Mouse (Mus musculus) midbrain, embryonic 10.5 days (tissue): ENCODE measurements around the gene Rnf8. TPM values are rescaled to one million over a fixed set of nuclear protein-coding genes. Genes with fewer than 3 reads are reported as not detected.

ENCODE experiments used
- DNase-seq: peaks from one replicate; pipeline ENCODE4 v3.0.0-alpha.2; 2017; ENCODE audit warnings: low spot score
- H3K27ac ChIP-seq: fragments of 300-500 bp; sonication (generic); replicated peaks from 2 replicates; pipeline ENCODE4 v1.5.1; 2016; ENCODE audit warnings: mild to moderate bottlenecking
- H3K27me3 ChIP-seq: fragments of 300-500 bp; sonication (generic); 2 replicates; pipeline ENCODE4 v1.6.1; 2016; ENCODE audit warnings: low read depth, mild to moderate bottlenecking; ENCODE audit not compliant: poor library complexity, severe bottlenecking
- H3K36me3 ChIP-seq: fragments of 300-500 bp; sonication (generic); 2 replicates; pipeline ENCODE4 v1.6.1; 2016; ENCODE audit warnings: mild to moderate bottlenecking, moderate library complexity
- H3K4me1 ChIP-seq: fragments of 300-500 bp; sonication (generic); 2 replicates; pipeline ENCODE4 v1.6.1; 2016
- H3K4me3 ChIP-seq: fragments of 300-500 bp; sonication (generic); 2 replicates; pipeline ENCODE4 v1.5.1; 2016; ENCODE audit warnings: mild to moderate bottlenecking, moderate library complexity
- H3K9me3 ChIP-seq: fragments of 300-500 bp; sonication (generic); replicated peaks from 2 replicates; pipeline ENCODE4 v1.6.1; 2016; ENCODE audit warnings: mild to moderate bottlenecking
- WGBS: fragments of 180-500 bp; shearing (Covaris S2); methylation state at CpG from one replicate; pipeline ENCODE4 v1.1.7; 2016; 5-methylcytosine and 5-hydroxymethylcytosine counted together
- polyA plus RNA-seq: library from polyadenylated mRNA; unstranded; fragments of >200 nt; fragmentation: Nextera tagmentation; extraction: Ambion mirVana; gene quantifications from 2 replicates; pipeline ENCODE4 v1.2.1, GENCODE M21; 2016

Rnf8 gene
- polyA plus RNA-seq, 1 experiment from 2014 or later, result 116 TPM

- H3K9me3 ChIP-seq, result no peaks in the 10 kb centered on the region
- no peaks in the 10 kb centered on the region for H3K27me3 ChIP-seq
- H3K27ac ChIP-seq, result no peak overlapping the region
- H3K4me3 ChIP-seq, result no peak overlapping the region
- peaks cover 99% of the 10 kb centered on the region for H3K36me3 ChIP-seq
- WGBS, result 90% methylated on average over 8 of the region's 8 CpGs
- DNase-seq, result no peak
- no peaks in the 10 kb centered on the region for H3K4me1 ChIP-seq
Observed at GRCm38 (mm10) chr17:29635492-29635891, 20.9 kb downstream of the Rnf8 start.

DNA sequence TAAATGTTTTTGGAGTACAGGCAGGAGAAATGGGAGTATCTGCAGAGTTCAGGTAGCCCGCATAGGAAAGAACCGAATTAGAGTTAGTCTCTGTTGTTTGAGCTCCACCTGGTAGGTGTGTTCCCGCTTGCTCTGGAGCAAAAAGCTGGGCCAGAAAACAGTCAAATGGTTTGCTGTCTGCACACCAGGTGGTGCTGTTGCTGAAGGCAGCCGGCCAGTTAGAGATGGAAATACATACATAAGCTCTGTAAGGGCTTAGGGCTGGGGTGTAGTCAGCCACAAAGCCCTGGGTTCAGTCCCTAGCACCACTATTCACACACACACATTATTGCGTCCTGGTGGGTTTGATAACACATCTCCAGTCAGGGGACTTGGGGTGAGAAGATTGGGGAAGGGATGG lies 21.5 kb downstream of the Rnf8 start:
- no peak for DNase-seq
- H3K36me3 ChIP-seq, result peaks cover 99% of the 10 kb centered on the region
- 77% methylated on average over 5 of the region's 5 CpGs for WGBS

DNA sequence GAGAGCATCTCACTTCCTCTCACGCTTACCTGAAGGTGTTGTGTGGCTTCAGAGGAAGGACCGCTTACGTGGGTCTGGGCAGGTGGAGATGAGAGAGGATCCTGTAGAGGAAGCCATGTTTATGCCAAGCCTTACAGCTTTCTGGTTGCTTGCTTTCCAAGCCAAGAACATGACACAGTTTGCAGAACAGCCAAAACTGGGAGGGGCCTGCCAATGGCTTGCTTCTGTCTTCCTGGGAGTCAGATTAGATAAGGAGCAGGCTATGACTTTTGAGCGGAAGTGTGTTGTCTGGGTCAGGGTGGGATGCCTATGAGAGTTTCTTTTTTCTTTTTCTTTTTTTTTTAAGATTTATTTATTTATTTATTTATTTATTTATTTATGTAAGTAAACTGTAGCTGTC lies 22.8 kb downstream of the Rnf8 start:
- Histone ChIP-seq H3K9me3 (no peaks in the 10 kb centered on the region), H3K4me3 (no peak overlapping the region), H3K36me3 (peaks cover 99% of the 10 kb centered on the region), H3K27me3 (no peaks in the 10 kb centered on the region), H3K4me1 (no peaks in the 10 kb centered on the region), H3K27ac (no peak overlapping the region)
- WGBS, result 92% methylated on average over 4 of the region's 4 CpGs
- DNase-seq, result no peak

More for the DNA sequence above, 21.5 kb downstream of the Rnf8 start:
- no peaks in the 10 kb centered on the region for H3K4me1 ChIP-seq
- H3K9me3 ChIP-seq, result no peaks in the 10 kb centered on the region
- H3K27me3 ChIP-seq, result no peaks in the 10 kb centered on the region
- no peak overlapping the region for H3K27ac ChIP-seq
- no peak overlapping the region for H3K4me3 ChIP-seq

GRCm38 (mm10) chr17:29637895-29638294 lies 23.3 kb downstream of the Rnf8 start:
- Histone ChIP-seq H3K27me3 (no peaks in the 10 kb centered on the region), H3K27ac (no peak overlapping the region), H3K9me3 (no peaks in the 10 kb centered on the region), H3K4me3 (no peak overlapping the region), H3K4me1 (no peaks in the 10 kb centered on the region), H3K36me3 (peaks cover 99% of the 10 kb centered on the region)
- 87% methylated on average over 8 of the region's 8 CpGs for WGBS
- DNase-seq, result no peak

DNA sequence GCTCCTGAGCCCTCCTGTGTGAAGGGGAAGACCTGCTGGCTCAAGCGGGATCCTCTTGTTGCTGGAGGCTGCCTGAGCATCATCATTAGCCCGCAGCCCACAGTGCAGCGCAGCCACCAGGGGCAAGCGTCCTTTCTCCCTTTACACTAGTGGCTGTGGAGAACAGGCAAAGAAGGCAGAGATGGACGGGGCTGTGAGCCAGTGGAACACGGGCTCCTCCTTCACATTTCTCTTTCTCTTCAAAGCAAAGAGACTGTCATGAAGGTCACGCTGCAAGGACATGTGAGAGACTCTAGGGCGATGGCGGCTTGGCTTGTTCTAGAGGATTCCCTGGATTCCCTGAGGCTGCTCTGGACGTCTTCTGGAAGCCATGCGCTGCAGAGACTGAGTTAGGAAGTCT lies 26.4 kb downstream of the Rnf8 start:
- no peak for DNase-seq
- Histone ChIP-seq H3K9me3 (no peaks in the 10 kb centered on the region), H3K36me3 (peaks cover 78% of the 10 kb centered on the region), H3K27ac (no peak overlapping the region), H3K4me3 (no peak overlapping the region), H3K4me1 (0 out of 2 replicates have a peak, but pooled peaks cover 4% of the 10 kb centered on the region), H3K27me3 (no peaks in the 10 kb centered on the region)
- 95% methylated on average over 11 of the region's 11 CpGs for WGBS

DNA sequence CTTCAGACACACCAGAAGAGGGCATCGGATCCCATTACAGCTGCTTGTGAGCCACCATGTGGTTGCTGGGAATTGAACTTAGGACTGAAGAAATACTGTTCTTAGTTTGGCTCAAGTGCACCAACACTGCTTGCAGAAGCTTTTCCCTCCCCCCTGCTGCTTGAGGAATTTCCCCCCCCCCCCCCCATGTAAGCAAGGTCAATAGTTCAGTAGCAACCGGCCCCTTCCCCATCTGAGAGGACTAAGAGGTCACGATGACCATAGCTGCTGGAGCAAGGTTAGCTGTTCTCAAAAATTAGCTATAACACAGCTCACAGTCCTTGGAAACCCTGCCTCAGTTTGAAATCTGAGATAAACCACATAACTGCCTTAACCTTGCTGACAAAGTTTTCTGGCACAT lies 27.6 kb downstream of the Rnf8 start:
- Histone ChIP-seq H3K27me3 (no peaks in the 10 kb centered on the region), H3K4me1 (0 out of 2 replicates have a peak, but pooled peaks cover 4% of the 10 kb centered on the region), H3K9me3 (no peaks in the 10 kb centered on the region), H3K4me3 (no peak overlapping the region), H3K36me3 (peaks cover 73% of the 10 kb centered on the region), H3K27ac (no peak overlapping the region)
- DNase-seq, result no peak
- 66% methylated on average over 3 of the region's 3 CpGs for WGBS

DNA sequence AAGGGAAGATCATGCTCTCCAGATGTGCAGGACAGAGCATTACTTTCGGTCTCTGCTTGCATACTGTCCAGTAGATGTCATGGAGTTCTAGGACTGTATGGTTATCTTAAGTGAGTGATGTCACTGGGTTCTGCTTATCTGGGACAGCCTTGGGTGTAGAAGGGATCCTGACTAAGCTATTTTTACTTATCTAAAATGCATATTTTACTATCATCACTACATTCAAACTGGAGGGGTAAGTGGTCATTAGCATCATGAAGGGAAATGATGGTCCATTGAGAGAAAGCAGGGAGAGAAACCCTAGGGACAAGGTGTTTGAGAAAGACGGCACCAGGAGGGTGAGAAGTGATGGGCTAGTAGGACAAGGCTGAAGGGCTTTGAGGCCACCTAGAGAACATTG lies 43.7 kb downstream of the Rnf8 start:
- H3K36me3 ChIP-seq, result peaks cover 6% of the 10 kb centered on the region
- 0 out of 2 replicates have a peak, but pooled peaks cover 2% of the 10 kb centered on the region for H3K9me3 ChIP-seq
- no peak for DNase-seq
- peaks cover 11% of the 10 kb centered on the region for H3K4me1 ChIP-seq
- 88% methylated on average over 2 of the region's 2 CpGs for WGBS
- H3K27me3 ChIP-seq, result no peaks in the 10 kb centered on the region
- no peak overlapping the region for H3K27ac ChIP-seq
- H3K4me3 ChIP-seq, result no peak overlapping the region

DNA sequence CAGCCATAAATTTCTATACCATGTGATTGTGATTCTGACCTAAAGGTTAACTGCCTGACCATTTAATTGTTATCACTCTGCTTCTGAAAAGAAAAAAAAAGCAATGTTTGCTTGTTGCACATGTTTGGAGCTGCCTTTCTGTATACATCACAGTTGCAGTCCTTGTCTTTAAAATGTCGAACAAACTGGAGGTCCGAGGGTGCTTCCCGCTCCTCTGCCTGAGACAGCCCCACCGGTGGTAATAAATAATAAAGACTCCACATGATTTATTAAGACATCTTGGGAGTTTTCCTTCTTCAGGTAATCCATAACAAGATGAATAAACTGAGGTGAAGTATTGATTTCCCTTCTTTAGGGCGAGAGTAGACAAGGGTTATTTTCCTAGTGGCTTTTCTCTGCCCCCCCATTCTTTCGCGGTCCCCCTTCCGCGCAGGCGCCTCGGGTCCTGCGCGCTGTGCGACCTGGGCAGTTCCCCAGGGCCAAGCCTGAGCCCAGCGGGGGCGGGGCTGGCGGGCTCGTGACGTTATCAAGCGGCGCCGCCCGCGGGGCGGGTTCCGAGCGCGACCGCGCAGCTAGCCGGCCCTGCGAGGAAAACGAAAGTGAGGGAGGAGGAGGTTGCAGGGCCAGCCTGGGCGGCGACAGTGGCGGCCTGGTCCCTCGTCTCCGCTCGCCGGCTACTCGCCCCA lies 45.6 kb downstream of the Rnf8 start, which contains the start of gene Cmtr1:
Gene Cmtr1, plus strand, starts transcription at position 520 of the 686 bp plus-strand sequence.
- H3K4me1 ChIP-seq, result peaks cover 11% of the 10 kb centered on the region
- WGBS, result 1% methylated on average over 41 of the region's 41 CpGs
- H3K4me3 ChIP-seq, result peak within 1 kb of the TSS; percentile 97

DNA sequence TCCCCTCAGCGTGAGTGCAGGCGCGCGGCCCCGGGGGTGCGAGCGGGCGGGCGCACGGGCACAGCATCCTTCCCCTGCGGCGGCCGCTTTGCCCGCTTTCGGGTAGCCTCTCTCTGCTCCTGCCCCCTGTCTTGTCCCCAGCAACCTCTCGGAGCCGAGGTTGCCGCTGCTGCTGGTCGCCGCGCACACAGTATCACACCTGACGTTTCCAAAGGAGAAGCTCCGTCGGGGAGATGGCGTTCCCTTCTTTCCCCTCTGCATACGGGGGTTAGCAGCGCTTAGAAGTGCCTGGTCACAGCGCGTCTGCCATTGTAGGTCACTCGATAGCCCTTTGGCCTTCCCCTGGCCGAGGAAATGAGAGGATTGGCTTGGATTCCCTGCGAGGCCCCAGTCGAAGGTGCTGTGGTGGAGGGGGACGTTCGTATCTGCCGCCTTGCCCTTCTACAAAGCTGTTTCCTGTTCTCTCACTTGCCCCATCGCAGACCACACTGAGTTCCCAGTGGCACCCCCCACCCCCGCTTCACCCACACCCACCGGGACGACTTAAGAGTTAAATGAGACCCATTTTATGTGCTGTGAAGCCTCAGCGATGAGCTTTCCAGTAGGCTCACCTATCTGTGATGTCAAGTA lies 46.3 kb downstream of the Rnf8 start:
- H3K4me1 ChIP-seq, result peaks cover 11% of the 10 kb centered on the region
- WGBS, result under 1% methylated on average over 38 of the region's 41 CpGs
- H3K27ac ChIP-seq, result peak overlapping the region; percentile 96
- DNase-seq, result no peak
- no peaks in the 10 kb centered on the region for H3K27me3 ChIP-seq
- H3K4me3 ChIP-seq, result peak overlapping the region; percentile 97
- peaks cover 31% of the 10 kb centered on the region for H3K36me3 ChIP-seq
- no peaks in the 10 kb centered on the region for H3K9me3 ChIP-seq

More for the DNA sequence above, 45.6 kb downstream of the Rnf8 start, which contains the start of gene Cmtr1:
- Histone ChIP-seq H3K27ac (peak within 1 kb of the TSS; percentile 96), H3K36me3 (peaks cover 26% of the 10 kb centered on the region), H3K9me3 (no peaks in the 10 kb centered on the region), H3K27me3 (no peaks in the 10 kb centered on the region)
- DNase-seq, result peak; percentile 95

DNA sequence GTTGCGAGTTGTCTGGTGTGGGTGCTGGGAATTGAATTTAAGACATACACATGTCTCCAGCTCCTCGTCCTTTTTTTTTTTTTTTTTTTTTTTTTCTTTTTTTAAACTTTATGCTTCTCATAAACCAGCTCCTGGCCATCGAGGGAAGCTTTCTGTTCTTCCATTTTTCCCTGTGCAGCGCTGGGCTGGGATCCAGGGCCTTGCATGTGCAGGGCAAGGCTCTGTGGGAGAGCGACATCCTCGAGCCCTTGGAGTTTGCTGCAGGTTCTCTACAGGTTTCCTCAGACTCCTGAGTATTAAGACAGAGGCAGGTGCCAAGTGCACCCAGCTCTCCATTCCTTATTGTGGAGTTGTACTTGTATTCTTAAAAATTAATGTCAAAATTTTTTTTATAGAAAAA lies 47.6 kb downstream of the Rnf8 start:
- no peak for DNase-seq
- no peaks in the 10 kb centered on the region for H3K27me3 ChIP-seq
- H3K36me3 ChIP-seq, result peaks cover 44% of the 10 kb centered on the region
- no peaks in the 10 kb centered on the region for H3K9me3 ChIP-seq
- H3K4me1 ChIP-seq, result peaks cover 11% of the 10 kb centered on the region
- no peak overlapping the region for H3K27ac ChIP-seq
- H3K4me3 ChIP-seq, result no peak overlapping the region
- 93% methylated on average over 6 of the region's 6 CpGs for WGBS

DNA sequence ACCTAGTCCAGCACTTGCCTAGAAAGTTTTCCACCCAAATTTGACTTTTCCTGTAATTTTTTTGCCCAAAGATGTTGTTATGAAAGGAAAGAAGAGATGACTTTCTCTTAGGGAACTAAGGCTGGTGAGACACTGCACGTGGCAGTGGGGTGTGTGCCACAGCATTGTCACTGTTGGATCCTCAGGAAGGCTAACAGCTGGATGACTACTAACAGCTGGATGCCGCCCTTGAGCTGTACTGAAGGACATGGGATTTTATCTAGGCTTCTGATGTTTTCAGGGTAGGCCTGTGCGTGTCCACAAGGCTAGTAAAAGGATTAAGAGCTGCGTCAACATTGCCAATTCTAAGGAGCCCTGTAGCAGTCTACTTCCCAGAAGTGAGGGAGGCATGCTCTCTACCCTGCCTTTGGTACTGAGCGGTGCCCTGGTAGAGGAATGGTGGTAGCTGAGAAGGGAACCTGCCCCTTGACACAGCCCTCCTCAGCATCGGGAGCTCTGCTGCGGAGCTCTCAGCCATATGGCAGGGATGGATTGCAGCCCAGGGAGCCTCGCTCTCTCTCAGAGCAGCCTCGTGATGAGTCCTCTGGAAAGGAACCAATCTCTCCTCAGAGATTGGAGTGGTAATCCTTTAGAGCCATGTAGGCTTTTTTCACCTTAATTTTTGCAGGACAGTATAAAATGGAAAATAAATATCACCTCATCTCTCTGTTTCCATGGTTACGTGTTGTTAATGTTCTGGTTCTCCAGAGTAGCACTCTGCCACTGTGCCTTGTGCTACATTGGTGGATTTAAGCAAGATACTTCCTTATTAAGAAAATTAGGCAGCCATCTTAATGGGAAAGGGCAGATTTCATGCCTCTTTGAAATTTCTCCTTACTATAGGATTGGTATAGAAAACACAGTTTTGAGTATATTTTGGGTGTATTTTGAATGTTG lies 53.7 kb downstream of the Rnf8 start:
- no peaks in the 10 kb centered on the region for H3K9me3 ChIP-seq
- 80% methylated on average over 10 of the region's 10 CpGs for WGBS
- DNase-seq, result no peak
- H3K4me3 ChIP-seq, result no peak overlapping the region
- H3K36me3 ChIP-seq, result peaks cover 91% of the 10 kb centered on the region
- peaks cover 10% of the 10 kb centered on the region; the same call in 1 of the 2 replicates for H3K4me1 ChIP-seq
- H3K27ac ChIP-seq, result no peak overlapping the region
- no peaks in the 10 kb centered on the region for H3K27me3 ChIP-seq

DNA sequence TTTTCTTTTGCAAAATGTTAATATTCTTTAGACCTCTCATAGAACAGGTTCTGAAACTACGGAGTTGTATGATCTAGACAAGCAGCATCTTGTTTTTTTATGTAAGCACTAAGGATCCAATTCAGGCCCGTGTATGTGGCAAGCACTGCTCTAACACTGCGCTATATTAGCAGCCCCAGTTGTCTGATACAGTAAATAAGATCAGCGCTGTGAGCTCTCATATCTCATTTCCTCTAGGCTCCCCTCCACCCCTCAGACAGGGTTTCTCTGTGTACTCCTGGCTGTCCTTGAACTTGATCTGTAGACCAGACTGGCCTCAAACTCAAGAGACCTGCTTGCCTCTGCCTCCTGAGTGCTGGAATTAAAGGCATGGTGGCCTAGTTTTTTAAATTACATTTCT lies 54.4 kb downstream of the Rnf8 start:
- H3K4me3 ChIP-seq, result no peak overlapping the region
- 96% methylated on average over 4 of the region's 4 CpGs for WGBS
- no peaks in the 10 kb centered on the region for H3K9me3 ChIP-seq
- H3K4me1 ChIP-seq, result peaks cover 10% of the 10 kb centered on the region; the same call in 1 of the 2 replicates
- no peak for DNase-seq
- H3K27me3 ChIP-seq, result no peaks in the 10 kb centered on the region
- peaks cover 91% of the 10 kb centered on the region for H3K36me3 ChIP-seq
- no peak overlapping the region for H3K27ac ChIP-seq
